Mouse (Mus musculus): ENCODE measurements around the gene Nox1.
A peak's percentile ranks its signal among the peaks of the same experiment; 100 is the strongest.
"Not testable (repeated sequence)": the region's sequence is repeated elsewhere in the genome, so short reads cannot be mapped to it uniquely, and the experiment has no call there.

Gene Nox1

DNA sequence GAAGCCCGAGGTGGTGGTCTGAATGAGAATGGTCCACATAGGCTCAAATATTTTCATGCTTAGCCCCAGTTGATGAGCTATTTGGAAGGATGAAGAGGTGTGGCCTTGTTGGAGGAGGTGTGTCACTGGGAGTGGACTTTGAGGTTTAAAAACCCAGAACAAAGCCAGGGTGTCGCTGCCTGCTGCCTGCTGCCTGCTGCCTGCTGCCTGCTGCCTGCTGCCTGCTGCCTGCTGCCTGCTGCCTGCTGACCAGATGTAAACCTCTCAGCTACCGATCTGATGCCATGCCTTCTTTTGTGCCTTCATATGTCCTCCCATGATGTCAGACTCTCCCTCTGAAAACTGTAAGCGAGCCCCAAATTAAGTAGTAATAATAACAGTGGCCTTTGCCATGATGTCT lies at the start of gene Nox1:
Nox1 (minus strand) TSS at position 101 of the 400 bp plus-strand sequence.
- DNase-seq (ENCODE audit: low spot score) = no peak

GRCm38 (mm10) chrX:134262129-134262528 lies 40.4 kb upstream of the Nox1 start:
- no peak for DNase-seq (ENCODE audit: low spot score)

- DNase-seq (ENCODE audit: low spot score) = no peak
Observed at GRCm38 (mm10) chrX:134261191-134261590, 39.4 kb upstream of the Nox1 start.

- peak; percentile 80 for DNase-seq (ENCODE audit: low spot score)
Observed at GRCm38 (mm10) chrX:134248202-134248601, 26.4 kb upstream of the Nox1 start.

GRCm38 (mm10) chrX:134245946-134246345 lies 24.2 kb upstream of the Nox1 start:
- peak; percentile 50 for DNase-seq (ENCODE audit: low spot score)

DNA sequence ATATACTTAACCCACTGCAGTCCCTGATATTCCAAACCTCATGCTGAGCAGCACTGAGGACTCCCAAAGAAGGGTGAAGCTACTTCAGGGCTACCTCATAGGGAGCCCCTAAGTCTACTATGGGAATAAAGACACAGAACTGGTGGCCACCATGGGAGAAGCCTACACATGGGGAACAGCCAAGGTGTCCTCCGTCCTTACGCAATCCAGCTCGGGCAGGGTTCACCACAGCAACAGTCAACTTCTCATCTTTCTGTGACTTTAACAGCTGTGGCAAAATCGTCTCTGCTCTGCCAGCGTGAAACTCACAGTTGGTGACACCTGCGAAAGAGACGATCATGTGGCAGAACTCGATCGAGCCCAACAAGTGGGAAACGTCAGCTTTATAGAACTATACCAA lies 16.5 kb upstream of the Nox1 start:
- DNase-seq (ENCODE audit: low spot score) = no peak

- DNase-seq (ENCODE audit: low spot score) = no peak
Observed at GRCm38 (mm10) chrX:134233048-134233447, 11.3 kb upstream of the Nox1 start.

- DNase-seq (ENCODE audit: low spot score) = no peak
Observed at GRCm38 (mm10) chrX:134220618-134221017, 1.1 kb downstream of the Nox1 start.

GRCm38 (mm10) chrX:134218161-134218560 lies 3.6 kb downstream of the Nox1 start:
- DNase-seq (ENCODE audit: low spot score) = no peak

- no peak for DNase-seq (ENCODE audit: low spot score)
Observed at GRCm38 (mm10) chrX:134211151-134211642, 10.6 kb downstream of the Nox1 start.

DNA sequence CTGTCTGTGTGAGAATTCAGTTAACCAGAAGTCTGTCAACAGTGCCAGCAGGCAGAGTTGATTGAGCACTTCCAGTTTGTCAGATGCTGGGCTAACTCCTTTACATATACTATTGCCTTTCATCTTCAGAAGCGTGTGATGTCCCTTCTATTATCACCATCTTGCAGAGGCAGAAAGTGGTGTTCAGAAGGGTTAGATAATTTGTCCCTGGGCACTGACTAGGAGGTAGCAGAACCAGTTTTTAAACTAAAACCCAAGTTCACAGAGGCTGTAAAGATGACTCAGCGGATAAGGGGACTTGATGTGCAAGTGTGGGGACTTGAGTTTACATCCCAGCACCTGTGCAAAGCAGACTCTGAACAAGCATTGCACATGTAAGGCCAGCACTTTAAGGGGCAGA lies 13.3 kb downstream of the Nox1 start:
- DNase-seq (ENCODE audit: low spot score) = no peak

DNA sequence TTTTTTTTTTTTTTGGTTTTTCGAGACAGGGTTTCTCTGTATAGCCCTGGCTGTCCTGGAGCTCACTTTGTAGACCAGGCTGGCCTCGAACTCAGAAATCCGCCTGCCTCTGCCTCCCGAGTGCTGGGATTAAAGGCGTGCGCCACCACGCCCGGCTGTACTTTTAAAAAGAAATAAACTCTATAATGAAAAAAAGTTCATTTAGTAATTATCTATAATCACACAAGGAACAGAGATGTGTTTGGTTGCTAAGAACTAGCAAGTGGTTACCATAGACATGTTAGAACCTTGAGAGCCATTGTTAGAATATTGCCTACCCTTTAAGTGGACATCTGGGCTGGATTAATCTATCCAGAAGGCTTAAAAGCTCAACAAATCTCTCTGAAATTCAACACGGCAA lies 34.6 kb downstream of the Nox1 start, which contains the start of gene Arl13a:
Arl13a (plus strand) TSS at position 301 of the 400 bp plus-strand sequence.
- not testable (repeated sequence) for DNase-seq (ENCODE audit: low spot score)

GRCm38 (mm10) chrX:134174699-134175098 lies 47.1 kb downstream of the Nox1 start:
- no peak for DNase-seq (ENCODE audit: low spot score)

GRCm38 (mm10) chrX:134170584-134170983 lies 51.2 kb downstream of the Nox1 start:
- no peak for DNase-seq (ENCODE audit: low spot score)

GRCm38 (mm10) chrX:134163484-134163883 lies 58.3 kb downstream of the Nox1 start:
- DNase-seq (ENCODE audit: low spot score) = no peak

DNA sequence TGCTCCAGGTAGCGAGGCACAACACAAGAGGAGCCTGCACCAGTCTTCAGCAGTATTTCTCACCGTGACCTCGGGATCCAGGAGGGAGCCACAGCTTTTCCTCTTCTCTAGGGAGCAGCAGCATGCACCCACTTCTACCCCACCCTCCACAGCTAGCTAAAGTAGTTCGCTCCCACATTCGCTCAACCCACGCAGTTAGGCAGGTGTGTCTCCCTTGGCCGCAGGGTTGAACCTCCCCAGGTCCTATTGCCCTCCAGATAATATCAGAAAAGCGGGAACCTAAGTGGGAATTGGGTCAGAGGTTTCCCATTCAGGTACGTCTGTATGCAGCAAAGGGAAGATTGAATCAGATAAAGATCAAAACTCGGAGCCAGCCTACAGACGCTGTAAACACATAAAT lies 58.9 kb downstream of the Nox1 start:
- DNase-seq (ENCODE audit: low spot score) = no peak

- DNase-seq (ENCODE audit: low spot score) = peak; percentile 37
Observed at GRCm38 (mm10) chrX:134162043-134162720, 59.6 kb downstream of the Nox1 start, which contains the start of gene Xkrx. Xkrx (minus strand) TSS chrX:134162076.

GRCm38 (mm10) chrX:134160442-134160841 lies 61.3 kb downstream of the Nox1 start:
- DNase-seq (ENCODE audit: low spot score) = no peak

DNA sequence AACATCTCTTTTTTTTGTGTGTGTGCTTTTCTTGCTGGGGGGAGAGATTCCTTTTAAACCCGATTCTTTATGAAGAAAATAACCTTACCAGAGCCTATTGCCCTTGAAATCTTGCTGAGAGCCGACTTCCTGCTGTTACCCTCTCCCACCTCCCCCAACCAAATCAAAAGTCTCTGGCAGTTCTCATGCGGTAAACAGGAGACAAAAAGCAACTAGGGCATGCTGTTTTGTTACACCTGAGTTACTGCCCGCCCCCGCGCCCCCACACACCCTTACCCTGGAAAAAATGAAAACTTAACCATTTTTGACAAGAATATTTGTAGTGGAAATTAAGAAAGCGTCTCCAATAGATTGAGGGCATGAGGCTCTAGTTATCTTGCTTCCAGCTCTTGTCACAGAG lies 63.6 kb downstream of the Nox1 start:
- no peak for DNase-seq (ENCODE audit: low spot score)

DNA sequence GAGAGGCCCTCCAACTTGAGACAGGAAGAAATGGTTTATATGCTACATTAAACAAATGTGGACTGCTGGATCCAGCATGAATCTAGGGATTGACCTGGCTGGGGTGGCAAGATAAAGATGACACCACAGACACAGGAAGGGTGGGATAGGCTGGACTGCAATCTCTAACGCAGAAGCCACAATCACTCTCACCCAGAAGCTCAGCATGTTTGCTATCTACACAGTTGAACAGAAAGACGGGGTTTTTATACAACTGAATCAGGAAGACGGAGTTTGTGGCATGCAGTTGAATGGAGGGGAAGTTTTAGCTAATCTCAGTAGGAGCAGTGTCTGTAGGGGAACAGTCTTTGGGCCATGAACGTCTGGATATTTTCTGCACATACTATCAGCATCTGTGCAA lies 79.8 kb downstream of the Nox1 start:
- DNase-seq (ENCODE audit: low spot score) = no peak

DNA sequence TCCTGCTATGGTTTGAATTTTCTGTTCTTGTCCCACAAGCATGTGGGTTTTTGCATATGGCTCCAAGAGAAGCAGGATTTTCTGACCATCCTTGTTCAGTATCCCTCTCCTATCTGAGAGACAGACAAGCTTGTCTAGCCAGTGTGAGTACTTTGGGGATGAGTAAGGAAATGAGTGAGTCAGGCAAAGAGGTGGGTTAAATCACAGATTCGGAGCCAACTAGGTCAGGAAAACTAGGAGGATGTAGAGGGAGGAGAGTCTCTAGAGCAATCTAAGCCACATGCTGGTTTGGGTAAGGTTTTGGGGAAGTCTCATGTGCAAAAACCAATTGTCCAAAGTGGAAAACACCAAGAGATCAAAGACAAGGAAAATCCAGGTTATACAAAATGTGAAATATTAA lies 80.2 kb downstream of the Nox1 start:
- DNase-seq (ENCODE audit: low spot score) = no peak

- no peak for DNase-seq (ENCODE audit: low spot score)
Observed at GRCm38 (mm10) chrX:134140024-134140423, 81.7 kb downstream of the Nox1 start.

DNA sequence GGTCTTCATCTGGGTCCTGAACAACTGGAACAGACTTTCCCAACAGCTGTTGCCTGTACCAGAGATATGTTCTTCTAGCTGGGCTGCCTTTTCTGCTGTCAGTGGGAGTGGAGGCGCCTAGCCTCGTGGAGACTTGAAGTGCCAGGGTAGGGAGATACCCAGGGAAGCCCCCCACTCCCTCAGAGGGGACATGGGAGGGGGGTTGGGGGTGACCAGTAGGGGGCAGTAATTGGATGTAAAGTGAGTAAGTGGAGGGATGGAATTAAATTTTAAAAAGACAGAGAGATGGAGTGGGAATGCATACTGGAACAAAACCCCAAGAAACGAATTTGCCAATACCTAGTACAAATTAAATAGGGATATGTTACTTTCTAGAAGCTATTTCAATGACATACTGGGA lies 87.9 kb downstream of the Nox1 start:
- DNase-seq (ENCODE audit: low spot score) = no peak

DNA sequence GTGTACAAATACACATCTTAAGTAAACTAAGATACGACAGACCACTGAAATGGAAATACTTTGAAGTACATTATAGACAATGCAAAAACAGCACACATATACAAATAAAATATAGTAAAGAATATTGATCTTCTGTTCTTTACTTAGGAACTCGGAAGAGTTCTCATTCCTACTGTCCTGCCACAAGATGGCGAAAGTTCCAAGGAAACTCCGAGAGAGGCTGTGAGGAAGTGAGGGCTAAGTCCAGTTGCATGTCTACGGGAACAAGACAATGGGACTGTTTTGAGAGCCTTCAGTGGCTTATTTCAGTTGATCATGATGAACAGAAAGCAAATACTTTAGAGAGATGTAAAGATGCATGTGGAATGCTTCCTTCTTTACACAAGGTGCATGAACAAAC lies 89.5 kb downstream of the Nox1 start:
- DNase-seq (ENCODE audit: low spot score) = peak; percentile 40
